Mouse (Mus musculus) G1E (cell line): ENCODE results near the gene Cngb1. TPM values are rescaled to one million over a fixed set of nuclear protein-coding genes. Genes with fewer than 3 reads are reported as not detected.

Source experiments
- ATAC-seq: 2 replicates; pipeline ENCODE4 v1.8.0; 2016; ENCODE audit warnings: mild to moderate bottlenecking; ENCODE audit not compliant: insufficient number of reproducible peaks, poor library complexity, low FRiP score, severe bottlenecking; ENCODE audit errors: extremely low read depth
- DNase-seq: peaks from one replicate; pipeline ENCODE4 v3.0.0; 2012; ENCODE audit warnings: low spot score
- H3K27me3 ChIP-seq: 2 replicates; pipeline ENCODE4 v1.6.1; 2012; ENCODE audit warnings: mild to moderate bottlenecking, low read length, inconsistent platforms; ENCODE audit not compliant: insufficient read depth
- H3K36me3 ChIP-seq: replicated peaks from 2 replicates; pipeline ENCODE3; 2012; ENCODE audit warnings: mild to moderate bottlenecking, inconsistent platforms
- H3K4me1 ChIP-seq: 2 replicates; pipeline ENCODE4 v1.6.1; 2012; ENCODE audit warnings: low read depth, low read length, inconsistent platforms, mixed read lengths; ENCODE audit not compliant: insufficient read depth
- H3K4me3 ChIP-seq: 2 replicates; pipeline ENCODE4 v1.5.1; 2012; ENCODE audit warnings: low read depth, mild to moderate bottlenecking, inconsistent platforms, low read length, moderate library complexity, mixed read lengths
- H3K9me3 ChIP-seq: replicated peaks from 2 replicates; pipeline ENCODE4 v1.6.1; 2012; ENCODE audit warnings: inconsistent platforms
- CTCF ChIP-seq: IDR thresholded peaks from 2 replicates; pipeline ENCODE4 v1.5.1; 2012; ENCODE audit warnings: low read depth, low read length, inconsistent platforms, mixed read lengths
- GATA1 ChIP-seq: IDR thresholded peaks from 2 replicates; pipeline ENCODE4 v1.6.1; 2012; ENCODE audit warnings: borderline replicate concordance, low read length, inconsistent platforms, mixed read lengths
- GATA2 ChIP-seq: IDR thresholded peaks from 2 replicates; pipeline ENCODE4 v1.6.1; 2012; ENCODE audit warnings: low read depth, low read length, inconsistent platforms, borderline replicate concordance
- POLR2AphosphoS5 ChIP-seq: IDR thresholded peaks from 2 replicates; pipeline ENCODE4 v1.6.1; 2012; ENCODE audit warnings: low read depth, low read length, inconsistent platforms; ENCODE audit not compliant: insufficient replicate concordance
- TAL1 ChIP-seq: conservative IDR thresholded peaks from 2 replicates; pipeline ENCODE4 v1.6.1; 2012; ENCODE audit warnings: low read depth, low read length, inconsistent platforms, mixed read lengths
- polyA plus RNA-seq: library from polyadenylated mRNA; stranded (reverse); fragments of >175 nt; gene quantifications from 2 replicates; pipeline ENCODE4 v1.2.3, GENCODE M21; 2012
- total RNA-seq, 2 experiments: library from RNA; stranded (forward) in 1 of 2; stranded (reverse) in 1 of 2; fragments of 200-1000 nt in 1 of 2; fragments of >200 nt in 1 of 2; fragmentation: Nextera tagmentation in 1 of 2; gene quantifications; 2 replicates each; pipeline ENCODE4 v1.2.3; 2014 to 2017

Cngb1 gene
- total RNA-seq (2014; fragmentation: Nextera tagmentation) (not detected in 2 replicates), total RNA-seq (2017) (0.49 TPM in 1 of 2 replicates, not detected in the other), polyA plus RNA-seq (not detected in 2 replicates)

DNA sequence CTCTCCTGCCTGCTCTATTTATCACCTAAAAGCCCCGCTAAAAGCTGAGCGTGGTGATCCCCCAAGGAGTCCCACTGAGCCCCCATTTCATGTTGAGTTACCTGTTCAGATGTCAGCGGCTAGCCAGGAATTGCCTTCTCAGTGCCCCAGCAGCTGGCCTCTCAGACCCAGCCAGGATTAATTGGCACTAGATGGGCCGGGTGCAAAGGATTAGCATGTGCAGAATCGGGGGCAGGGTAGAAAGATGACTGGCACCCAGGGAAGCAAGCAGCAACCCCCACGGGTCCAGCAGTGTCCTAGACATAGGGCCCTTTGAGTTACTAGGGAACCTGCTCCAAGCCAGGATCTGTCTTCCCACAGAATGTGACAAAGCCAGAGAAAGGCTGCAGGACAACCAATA lies at the start of gene Cngb1:
Cngb1 (minus strand) TSS at position 155 of the 400 bp plus-strand sequence.
- H3K36me3 ChIP-seq, result no peaks in the 10 kb centered on the region
- TF ChIP-seq GATA2 (no peak), TAL1 (no peak), POLR2AphosphoS5 (no peak), GATA1 (no peak), CTCF (no peak)
- no peak for DNase-seq

DNA sequence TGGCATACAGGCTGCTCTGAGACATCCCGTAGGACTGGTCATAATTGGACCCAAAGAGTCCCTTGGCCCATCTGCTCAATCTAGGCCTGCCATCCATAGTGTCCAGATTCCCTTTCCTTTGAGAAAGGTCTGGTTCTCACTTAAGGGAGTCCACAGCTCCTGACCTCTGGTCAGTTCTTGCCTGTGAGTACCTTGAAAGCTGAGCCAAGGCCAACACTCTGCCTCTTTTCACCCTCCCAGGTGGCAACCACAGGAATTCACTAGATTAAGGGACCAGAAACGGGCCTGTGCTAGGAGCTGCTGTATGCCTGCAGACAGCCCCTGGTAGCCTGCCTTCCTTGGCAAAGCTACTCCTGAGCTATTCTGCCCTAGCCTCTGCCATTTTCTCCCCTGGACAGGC lies 48.2 kb upstream of the Cngb1 start:
- Histone ChIP-seq H3K4me1 (peaks cover 12% of the 10 kb centered on the region), H3K36me3 (no peaks in the 10 kb centered on the region), H3K4me3 (no peak overlapping the region), H3K9me3 (peaks cover 7% of the 10 kb centered on the region), H3K27me3 (peaks cover 56% of the 10 kb centered on the region)
- TF ChIP-seq GATA1 (no peak), GATA2 (no peak), POLR2AphosphoS5 (no peak), CTCF (no peak), TAL1 (no peak)
- DNase-seq (no peak), ATAC-seq (no peak)

More for the DNA sequence above, at the start of gene Cngb1:
- Histone ChIP-seq H3K4me1 (no peaks in the 10 kb centered on the region), H3K27me3 (peaks cover 29% of the 10 kb centered on the region; the same call in 1 of the 2 replicates), H3K9me3 (no peaks in the 10 kb centered on the region), H3K4me3 (no peak within 1 kb of the TSS)
- no peak for ATAC-seq

GRCm38 (mm10) chr8:95352871-95353866 lies 46.8 kb upstream of the Cngb1 start:
- peaks cover 56% of the 10 kb centered on the region for H3K27me3 ChIP-seq
- no peak for ATAC-seq

DNA sequence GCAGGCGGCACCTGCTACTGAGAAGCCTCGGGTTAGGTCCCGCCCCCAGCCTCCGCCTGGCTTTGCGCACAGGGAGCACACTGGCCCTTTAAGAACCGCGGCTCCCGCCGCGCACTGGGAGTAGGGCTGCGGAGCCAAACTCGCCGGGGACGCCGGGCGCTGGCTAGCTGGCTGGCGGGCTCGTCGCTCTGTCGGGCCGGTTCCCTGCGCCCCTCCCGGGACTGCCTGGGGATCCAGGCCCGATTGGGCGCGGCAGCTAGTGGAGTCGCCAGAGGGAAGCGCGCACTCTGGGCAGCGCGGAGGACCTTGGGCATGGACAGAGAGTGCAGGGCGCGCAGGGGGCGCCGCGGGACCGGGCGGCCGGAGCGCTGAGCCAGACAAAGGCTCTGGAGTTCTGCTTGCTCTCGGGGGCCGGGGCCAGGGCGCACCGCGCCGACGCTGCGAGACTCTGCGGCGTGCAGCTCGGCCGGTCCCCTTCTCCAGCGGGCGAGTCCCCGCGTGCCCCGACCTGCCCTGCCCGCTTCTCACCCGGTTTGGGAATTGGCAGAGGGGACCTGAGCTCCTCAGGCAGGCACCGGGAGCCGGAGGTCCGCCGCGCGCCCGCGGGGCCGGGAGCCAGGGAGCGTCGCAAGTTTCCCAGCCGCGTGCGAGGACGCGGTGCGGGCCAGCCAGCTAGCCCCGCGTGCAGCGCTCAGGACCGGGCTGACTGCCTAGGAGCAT lies 45.9 kb upstream of the Cngb1 start, which contains the start of gene Mmp15:
Mmp15 (plus strand) TSS at position 118 of the 720 bp plus-strand sequence.
- no peaks in the 10 kb centered on the region; the same call in 1 of the 2 replicates for H3K4me1 ChIP-seq
- H3K27me3 ChIP-seq, result peaks cover 56% of the 10 kb centered on the region
- H3K4me3 ChIP-seq, result peak within 1 kb of the TSS; percentile 13; the same call in 1 of the 2 replicates
- ATAC-seq (no peak), DNase-seq (no peak)
- TF ChIP-seq GATA2 (no peak), GATA1 (no peak), CTCF (no peak), POLR2AphosphoS5 (no peak), TAL1 (no peak)
- peaks cover 7% of the 10 kb centered on the region for H3K9me3 ChIP-seq
- H3K36me3 ChIP-seq, result peaks cover 8% of the 10 kb centered on the region

More at GRCm38 (mm10) chr8:95352871-95353866, 46.8 kb upstream of the Cngb1 start:
- Histone ChIP-seq H3K36me3 (peaks cover under 1% of the 10 kb centered on the region), H3K4me3 (no peak overlapping the region), H3K9me3 (peaks cover 7% of the 10 kb centered on the region), H3K4me1 (no peaks in the 10 kb centered on the region; the same call in none of the 2 replicates)
- no peak for TF ChIP-seq GATA1
- TF ChIP-seq TAL1, result no peak
- no peak for TF ChIP-seq POLR2AphosphoS5
- no peak for TF ChIP-seq GATA2
- no peak for TF ChIP-seq CTCF
- DNase-seq, result no peak

- DNase-seq (no peak), ATAC-seq (no peak)
- peaks cover 7% of the 10 kb centered on the region for H3K9me3 ChIP-seq
- peaks cover 15% of the 10 kb centered on the region for H3K36me3 ChIP-seq
- H3K4me3 ChIP-seq, result no peak overlapping the region
- TF ChIP-seq CTCF (no peak), GATA2 (no peak), POLR2AphosphoS5 (no peak), TAL1 (no peak), GATA1 (no peak)
- peaks cover 55% of the 10 kb centered on the region for H3K27me3 ChIP-seq
- no peaks in the 10 kb centered on the region; the same call in 1 of the 2 replicates for H3K4me1 ChIP-seq
Observed at GRCm38 (mm10) chr8:95351461-95351860, 45.1 kb upstream of the Cngb1 start.
